In the genomic region with DNA sequence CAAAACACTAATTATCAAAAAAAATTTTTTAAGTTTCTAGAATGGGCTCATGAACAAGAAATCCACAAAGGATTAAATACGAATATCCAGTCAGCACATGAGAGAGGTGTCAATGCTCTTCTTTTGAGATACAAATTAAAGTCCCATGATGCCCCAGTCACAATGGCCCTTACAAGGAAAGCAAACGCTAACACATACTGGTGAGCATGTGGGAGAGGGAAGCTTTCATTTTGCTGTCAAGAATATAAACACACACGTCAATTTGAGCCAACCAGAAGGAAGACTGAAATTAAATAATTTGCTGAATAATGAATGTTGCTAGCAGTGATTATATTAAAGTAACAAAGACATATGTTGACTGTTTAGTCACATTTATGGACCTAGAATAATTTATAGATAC, we compare ENCODE assay signal across 32 mouse cellular contexts.
"Had no signal": no experiment of that assay in that cellular context is flagged by ENCODE, and none has a peak within 500 bp of the region (broad histone marks: within the 10 kb centered on the region; RNA-seq: fewer than 3 reads in every experiment).

No protein-coding gene starts in this region.

- H3K27me3 ChIP-seq: heart, embryonic 15.5 days; hindbrain, embryonic 12.5 days; hindbrain, embryonic 13.5 days; hindbrain, embryonic 15.5 days; intestine, embryonic 15.5 days; kidney, embryonic 15.5 days had no signal

- DNase-seq: heart, postnatal 10 days; heart, postnatal 14 days; heart, postnatal 36 days; heart, postnatal 4 days; kidney, adult 11 months; kidney, adult 18-20 months; kidney, adult 2 months; kidney, adult 8-10 months; kidney, adult 9 months; kidney, postnatal 10 days; kidney, postnatal 14 days; kidney, postnatal 25 days; kidney, postnatal 36 days; kidney, postnatal 4 days; layer of hippocampus, adult 9-11 months; layer of hippocampus, postnatal 36 days had no signal

- H3K36me3 ChIP-seq: heart, embryonic 15.5 days; hindbrain, embryonic 10.5 days; hindbrain, embryonic 12.5 days; hindbrain, embryonic 13.5 days; hindbrain, embryonic 15.5 days; intestine, embryonic 15.5 days; kidney, embryonic 15.5 days had no signal

- H3K4me1 ChIP-seq: heart, embryonic 15.5 days; hindbrain, embryonic 10.5 days; hindbrain, embryonic 12.5 days; hindbrain, embryonic 13.5 days; hindbrain, embryonic 15.5 days; intestine, embryonic 15.5 days; kidney, embryonic 15.5 days had no signal

- H3K9me3 ChIP-seq: heart, embryonic 15.5 days; hindbrain, embryonic 10.5 days; hindbrain, embryonic 12.5 days; hindbrain, embryonic 13.5 days; hindbrain, embryonic 15.5 days; intestine, embryonic 15.5 days; kidney, embryonic 15.5 days had no signal

- H3K4me3 ChIP-seq: heart, embryonic 15.5 days; hindbrain, embryonic 10.5 days; hindbrain, embryonic 12.5 days; hindbrain, embryonic 13.5 days; hindbrain, embryonic 15.5 days; intestine, embryonic 15.5 days; kidney, embryonic 15.5 days; layer of hippocampus, adult 2 months; left cerebral cortex, adult 2 months had no signal

- ATAC-seq: hindbrain, embryonic 16.5 days; hindbrain, postnatal 0 days; inflammation-experienced regulatory T-cells, adult 6 months; intestine, embryonic 15.5 days; intestine, embryonic 16.5 days; intestine, postnatal 0 days had no signal

- H3K9ac ChIP-seq: heart, embryonic 15.5 days; hindbrain, embryonic 12.5 days; hindbrain, embryonic 13.5 days; hindbrain, embryonic 14.5 days; hindbrain, embryonic 15.5 days; intestine, embryonic 15.5 days; kidney, embryonic 15.5 days had no signal

- H3K4me2 ChIP-seq: heart, embryonic 15.5 days; hindbrain, embryonic 12.5 days; hindbrain, embryonic 13.5 days; hindbrain, embryonic 14.5 days; hindbrain, embryonic 15.5 days; intestine, embryonic 15.5 days; kidney, embryonic 15.5 days had no signal

- H3K27ac ChIP-seq: heart, embryonic 15.5 days; hindbrain, embryonic 10.5 days; hindbrain, embryonic 12.5 days; hindbrain, embryonic 13.5 days; hindbrain, embryonic 14.5 days; hindbrain, embryonic 15.5 days; hindbrain, postnatal 0 days; intestine, embryonic 15.5 days; kidney, embryonic 15.5 days; kidney, postnatal 0 days; layer of hippocampus, adult 2 months; left cerebral cortex, adult 2 months had no signal
